Mouse (Mus musculus) brain, embryonic 14.5 days (tissue): ENCODE data around the gene Dnmt3a. TPM values are rescaled to one million over a fixed set of nuclear protein-coding genes. Genes with fewer than 3 reads are reported as not detected.
A peak's percentile ranks its signal among the peaks of the same experiment; 100 is the strongest.

Experiments
- DNase-seq: peaks from one replicate; pipeline ENCODE4 v3.0.0-alpha.2; 2011; ENCODE audit warnings: low read depth
- CTCF ChIP-seq: fragments of 200-500 bp; IDR thresholded peaks from 2 replicates; pipeline ENCODE4 v1.5.1; 2012; ENCODE audit warnings: inconsistent platforms, mild to moderate bottlenecking, moderate library complexity, borderline replicate concordance; ENCODE audit not compliant: insufficient read depth, insufficient read length; ENCODE audit errors: extremely low read depth
- POLR2A ChIP-seq: fragments of 200-500 bp; IDR thresholded peaks from 2 replicates; pipeline ENCODE4 v1.6.1; 2012; ENCODE audit warnings: mild to moderate bottlenecking, inconsistent platforms, borderline replicate concordance; ENCODE audit not compliant: poor library complexity, insufficient read depth, insufficient read length, severe bottlenecking; ENCODE audit errors: extremely low read depth
- polyA plus RNA-seq: library from polyadenylated mRNA; depleted of rRNA; stranded (reverse); fragments of >200 nt; gene quantifications from 2 replicates; pipeline ENCODE4 v1.2.3, GENCODE M21; 2012

The Dnmt3a gene
- polyA plus RNA-seq, 1 experiment: 54.8 TPM

DNA sequence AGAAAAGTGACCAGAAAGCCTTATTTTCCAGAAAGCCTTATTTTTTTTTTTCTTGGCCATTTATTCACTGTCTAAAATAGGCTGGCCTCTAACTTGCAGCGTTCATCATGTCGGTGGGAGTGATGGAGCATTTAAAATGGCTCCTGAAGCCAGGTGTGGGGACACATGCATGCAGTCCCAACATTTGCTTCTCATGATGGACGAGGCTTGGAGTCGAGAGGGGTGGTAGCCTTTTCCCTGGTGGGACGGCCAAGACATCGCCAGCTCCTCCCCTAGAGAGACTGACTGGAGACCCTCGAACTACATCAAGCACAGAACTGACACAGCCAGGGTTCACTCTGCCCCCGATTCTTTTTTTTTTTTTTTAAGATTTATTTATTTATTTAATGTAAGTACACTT is 13.6 kb upstream of the Dnmt3a start:
- peak; percentile 24 for DNase-seq
- TF ChIP-seq CTCF (no peak), POLR2A (no peak)

DNA sequence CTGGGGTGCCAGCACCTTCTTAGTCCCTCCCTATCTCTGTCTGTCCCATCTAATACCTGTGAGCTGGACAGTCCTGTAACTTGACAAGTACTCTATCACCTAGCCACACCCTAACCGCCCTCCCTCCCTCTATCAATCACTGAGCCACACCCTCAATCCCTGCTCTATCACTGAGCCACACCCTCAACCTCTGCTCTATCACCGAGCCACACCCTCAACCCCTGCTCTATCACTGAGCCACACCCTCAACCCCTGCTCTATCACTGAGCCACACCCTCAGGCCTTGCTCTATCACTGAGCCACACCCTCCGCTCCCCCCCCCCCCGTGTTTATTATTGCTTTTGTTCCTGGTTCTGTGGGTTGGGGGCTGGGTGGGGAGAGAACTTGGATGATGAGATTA is 10.2 kb upstream of the Dnmt3a start:
- no peak for DNase-seq
- TF ChIP-seq CTCF (no peak), POLR2A (no peak)

DNA sequence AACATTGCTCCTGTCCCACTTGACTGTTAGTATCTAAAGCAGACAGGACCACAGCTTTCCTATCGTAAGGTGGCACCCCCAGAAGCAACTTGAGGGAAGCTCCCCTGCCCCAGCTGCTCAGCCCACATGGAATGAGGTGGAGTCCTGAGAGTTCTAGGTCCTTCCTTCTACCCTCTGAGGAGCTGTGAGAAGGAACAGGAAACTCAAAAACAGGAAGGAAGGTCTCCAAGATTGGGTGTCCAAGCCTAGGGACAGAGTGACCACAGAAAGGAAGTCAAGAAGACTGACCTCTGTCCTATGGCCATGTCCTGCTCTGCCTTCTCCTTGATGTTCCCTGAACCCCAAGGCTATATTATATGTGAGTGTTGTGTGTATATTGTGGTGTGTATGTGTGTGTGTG is 6.3 kb upstream of the Dnmt3a start:
- no peak for DNase-seq
- TF ChIP-seq CTCF (no peak), POLR2A (no peak)

DNA sequence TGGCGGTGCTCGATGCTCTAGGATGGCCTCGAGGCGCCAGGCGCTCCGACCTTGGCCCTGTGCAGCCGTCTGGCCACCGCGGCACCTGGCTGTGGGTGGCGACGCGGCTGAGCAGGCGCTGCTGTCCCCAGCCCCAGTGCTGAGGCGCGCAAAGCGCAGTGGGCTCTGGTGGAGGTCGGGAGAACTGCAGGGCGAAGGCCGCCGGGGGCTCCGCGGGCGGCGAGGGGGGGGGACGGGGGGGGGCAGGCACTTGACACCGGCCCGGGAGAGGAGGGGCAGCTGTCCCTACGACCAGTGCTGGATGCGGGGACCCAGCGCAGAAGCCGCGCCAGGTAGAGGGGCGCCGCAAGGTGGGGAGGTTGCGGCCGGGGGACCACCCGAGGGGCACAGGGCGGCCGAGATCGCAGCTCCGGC is 471 bp downstream of the Dnmt3a start:
- TF ChIP-seq CTCF (peak; percentile 76), POLR2A (no peak; the same call in 1 of the 2 replicates)
- DNase-seq: peak; percentile 81

DNA sequence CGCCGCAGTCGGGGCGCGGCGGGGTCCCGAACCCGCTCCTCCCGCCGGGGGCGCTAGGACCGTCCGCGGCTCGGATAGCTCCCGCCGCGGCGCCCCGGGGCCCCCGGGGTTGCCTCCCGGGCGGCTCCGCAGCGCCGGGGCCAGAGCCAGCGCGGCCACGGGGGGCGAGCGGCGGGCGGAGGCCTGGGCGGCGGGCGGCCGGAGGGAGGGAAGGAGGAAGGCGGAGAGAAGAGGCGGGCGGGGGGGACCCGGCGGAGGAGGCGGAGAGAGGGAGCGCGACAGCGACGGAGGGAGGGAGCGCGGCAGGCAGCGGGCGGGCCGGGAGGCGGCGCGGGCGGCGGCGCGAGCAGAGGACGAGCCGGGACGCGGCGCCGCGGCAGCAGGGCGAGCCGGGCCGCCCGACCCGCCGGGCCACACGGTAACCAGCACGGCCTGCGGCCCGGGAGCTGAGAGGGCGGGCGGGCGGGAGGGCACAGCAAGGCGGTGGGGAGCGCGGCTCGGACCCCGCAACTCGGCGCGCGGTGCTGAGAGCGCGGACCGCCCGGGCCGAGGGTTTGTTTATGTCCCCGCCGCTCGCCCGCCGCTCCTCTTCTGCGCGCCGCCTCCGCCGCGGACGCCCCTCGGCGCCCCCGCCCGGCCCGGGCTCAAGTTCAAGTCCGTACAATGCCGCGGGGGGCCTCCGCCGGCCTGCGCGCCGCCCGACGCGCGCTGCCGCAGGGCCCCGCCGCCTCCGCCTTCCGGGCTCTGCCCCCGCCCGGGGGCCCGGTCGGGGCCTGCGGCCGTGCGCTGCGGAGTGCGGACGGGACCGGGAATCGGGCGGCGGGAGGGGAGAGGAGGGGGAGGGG is 1.1 kb downstream of the Dnmt3a start:
- TF ChIP-seq POLR2A (0 out of 2 replicates have a peak, but pooled peaks have one; percentile 13), CTCF (no peak)
- DNase-seq: peak; percentile 74

DNA sequence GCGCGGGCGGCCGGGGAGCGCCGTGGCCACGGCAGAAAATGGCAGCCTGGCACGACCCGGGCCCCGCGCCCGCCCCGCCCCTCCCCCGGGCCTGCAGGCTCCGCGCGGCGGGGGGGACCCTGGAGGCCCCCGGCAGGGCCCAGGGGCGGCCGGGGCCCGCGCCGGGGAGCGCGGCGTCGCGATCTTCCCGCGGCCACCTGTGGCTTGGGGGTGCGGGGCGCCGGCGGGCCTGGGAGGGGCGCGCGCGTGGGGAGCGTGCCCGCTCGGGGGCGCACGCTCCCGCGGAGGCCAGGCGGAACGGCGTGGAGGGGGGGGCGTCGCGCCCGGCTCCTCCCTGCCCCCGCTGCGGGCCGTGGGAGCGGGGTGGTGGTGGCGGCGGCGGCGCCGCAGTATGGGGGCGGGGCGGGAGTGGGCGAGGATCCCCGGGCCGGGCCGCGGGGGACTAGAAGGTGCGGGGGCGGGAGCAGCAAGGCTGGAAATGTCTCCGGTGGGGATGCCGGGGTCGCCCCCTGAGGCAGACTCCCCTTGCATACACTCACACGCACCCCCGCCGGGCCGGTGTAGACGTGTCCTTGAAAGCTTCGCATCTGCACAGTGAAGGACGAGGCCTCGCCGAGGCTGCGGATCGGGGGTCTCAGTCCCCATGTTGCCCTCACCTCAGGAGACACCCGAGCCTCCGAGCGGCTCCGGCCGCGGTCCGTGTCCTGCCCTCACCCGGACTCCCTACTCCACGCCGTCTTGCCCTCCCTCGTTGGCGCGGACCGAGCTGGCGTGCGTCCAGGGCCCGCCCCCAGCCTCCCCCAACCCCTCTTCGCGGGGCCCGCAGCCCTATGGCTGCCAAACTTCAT is 2.0 kb downstream of the Dnmt3a start:
- peak; percentile 78 for DNase-seq
- TF ChIP-seq POLR2A (0 out of 2 replicates have a peak, but pooled peaks have one; percentile 6), CTCF (no peak)

DNA sequence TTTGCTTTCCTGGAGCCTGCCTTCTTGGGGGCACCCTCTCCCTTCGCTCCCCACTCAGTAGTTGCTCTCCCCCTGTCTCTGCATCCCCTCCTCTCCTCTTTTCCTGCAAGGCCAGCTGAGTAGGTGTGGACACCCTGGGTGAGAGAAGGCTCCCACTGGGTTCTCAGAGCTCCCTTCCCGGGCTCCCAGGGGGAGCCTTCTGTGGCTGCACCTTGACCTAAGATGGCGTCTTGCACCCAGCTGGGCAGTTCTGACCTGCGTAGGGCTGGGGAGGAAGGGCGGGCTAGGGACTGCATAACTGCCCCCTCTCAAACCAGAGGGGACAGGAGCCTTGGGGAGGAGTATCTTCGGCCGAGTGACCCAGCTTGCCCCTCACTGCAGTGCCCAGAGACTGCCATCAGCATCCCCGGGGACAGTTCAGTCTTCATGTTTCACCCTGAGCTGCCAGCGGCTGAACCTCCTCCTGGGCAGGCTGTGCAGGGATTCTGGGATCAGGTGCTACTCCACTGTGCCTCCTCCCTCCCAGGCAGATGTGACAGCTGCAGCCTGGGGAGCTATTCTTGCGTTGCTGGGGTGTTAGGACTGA is 2.7 kb downstream of the Dnmt3a start:
- no peak for DNase-seq
- TF ChIP-seq CTCF (no peak), POLR2A (no peak)

DNA sequence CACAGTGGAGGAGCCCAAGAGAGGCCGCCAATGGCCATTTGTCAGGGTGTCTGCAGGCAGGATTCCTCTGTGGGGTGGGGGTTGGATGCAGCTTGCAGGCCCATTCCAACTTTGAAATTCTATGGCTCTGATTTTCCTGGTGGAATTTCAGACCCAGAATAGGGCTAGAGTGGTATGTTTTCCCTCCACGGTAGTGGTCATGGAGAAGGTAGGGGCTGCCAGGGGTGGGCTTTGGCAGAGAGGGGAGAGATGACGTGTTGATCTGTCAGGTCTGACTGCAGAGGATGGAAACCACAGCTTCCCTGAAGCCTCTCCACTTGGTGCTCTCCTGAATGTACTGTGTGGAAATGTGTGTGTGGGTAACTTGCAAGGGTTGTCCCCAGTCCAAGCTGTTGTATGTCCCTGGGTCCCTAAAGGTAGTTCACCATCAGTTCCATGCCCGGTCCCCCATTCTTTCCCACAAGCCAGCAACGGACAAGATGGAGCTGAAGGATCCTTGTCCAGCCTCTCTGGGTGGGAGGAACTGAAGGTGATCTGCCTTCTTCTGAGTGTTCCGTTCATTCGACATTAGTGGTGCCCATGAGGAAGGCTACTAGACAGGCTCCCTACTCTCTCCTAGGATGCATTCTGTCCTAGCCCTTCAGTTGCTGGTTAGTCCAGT is 3.8 kb downstream of the Dnmt3a start:
- DNase-seq: no peak
- no peak for TF ChIP-seq CTCF
- TF ChIP-seq POLR2A: no peak

DNA sequence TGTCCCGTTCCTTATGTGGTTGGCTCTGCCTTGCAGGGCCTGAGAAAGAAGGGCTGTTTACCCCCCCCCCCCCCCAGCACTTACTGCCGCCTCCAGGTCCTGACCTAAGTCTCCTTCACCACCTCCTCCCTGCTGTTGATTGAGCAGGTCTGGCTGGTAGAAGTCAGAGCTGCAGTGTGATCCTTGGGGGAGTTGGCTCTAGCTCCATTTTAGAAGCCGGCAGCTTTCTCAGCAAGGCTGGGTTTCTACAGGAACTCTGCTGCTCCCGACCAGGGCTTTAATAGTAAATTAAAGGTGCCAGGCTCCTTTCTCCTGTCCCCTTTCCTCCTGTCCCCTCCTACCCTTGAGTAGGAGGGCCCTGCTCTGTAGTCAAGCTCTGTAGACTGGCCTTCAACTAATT is 4.6 kb downstream of the Dnmt3a start:
- DNase-seq: no peak
- TF ChIP-seq CTCF (no peak), POLR2A (no peak)

DNA sequence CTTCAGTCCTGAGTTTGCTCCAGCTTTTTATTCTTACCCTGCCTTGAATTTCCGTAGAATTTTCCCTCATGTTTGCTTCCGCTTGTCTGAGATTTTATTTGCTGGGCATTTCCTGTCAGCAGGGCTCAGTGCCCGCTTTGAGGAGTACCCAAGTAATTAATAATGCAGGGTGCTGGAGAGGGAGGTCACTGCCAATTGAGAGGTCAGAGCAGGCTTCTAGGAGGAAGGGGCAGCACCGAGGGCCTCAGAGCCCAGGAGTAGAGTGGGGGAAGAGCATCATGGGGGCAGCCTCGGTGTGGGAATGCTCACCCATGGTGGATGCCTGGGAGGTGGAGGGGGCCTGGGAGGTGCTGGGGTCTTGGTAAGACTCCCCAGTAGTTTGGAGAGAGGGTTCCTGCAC is 5.8 kb downstream of the Dnmt3a start:
- no peak for TF ChIP-seq CTCF
- TF ChIP-seq POLR2A: no peak
- DNase-seq: no peak

DNA sequence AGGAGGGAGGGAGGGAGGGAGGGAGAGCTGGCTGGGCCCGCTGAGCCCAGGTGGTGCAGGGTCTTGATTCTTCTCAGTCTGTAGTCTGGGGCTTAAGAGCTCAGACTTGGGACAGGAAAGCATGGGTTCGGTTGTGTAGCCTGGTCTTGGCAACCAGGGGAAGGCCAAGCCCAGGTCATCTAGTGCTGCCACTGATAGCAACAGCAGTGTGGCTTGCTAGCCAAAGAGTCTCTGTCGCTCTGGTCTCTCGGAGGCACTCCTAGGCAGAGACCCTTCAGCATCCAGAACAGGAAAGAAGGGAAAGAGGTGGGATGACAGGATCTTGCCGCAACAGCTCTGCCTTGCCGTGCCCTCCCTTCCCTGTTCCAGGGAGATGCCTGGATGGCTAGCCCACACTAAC is 6.4 kb downstream of the Dnmt3a start:
- no peak for TF ChIP-seq CTCF
- TF ChIP-seq POLR2A: no peak
- DNase-seq: no peak

DNA sequence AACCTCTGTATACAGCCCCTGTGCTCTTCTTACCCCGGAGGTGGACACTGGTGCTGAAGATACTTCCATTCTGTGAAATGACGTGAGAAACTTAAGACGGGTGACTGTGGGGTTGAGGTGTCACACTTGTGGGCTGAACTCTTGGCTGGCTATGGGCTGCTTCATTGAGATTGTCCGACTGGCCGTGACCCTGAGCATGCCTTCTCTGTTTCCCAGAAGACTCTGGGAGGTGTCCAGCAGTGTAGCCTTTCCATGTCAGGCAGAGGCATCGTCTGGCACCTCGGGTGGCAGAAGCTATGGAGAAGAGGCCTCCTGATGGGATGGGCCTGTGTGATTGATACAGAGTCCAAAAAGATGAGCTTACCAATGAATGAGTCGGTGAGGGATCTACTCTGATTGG is 7.3 kb downstream of the Dnmt3a start:
- no peak for DNase-seq
- TF ChIP-seq POLR2A (no peak), CTCF (no peak)
